Mouse (Mus musculus) limb, embryonic 10.5 days (tissue): ENCODE results near the gene Ubash3a. TPM values are rescaled to one million over a fixed set of nuclear protein-coding genes. Genes with fewer than 3 reads are reported as not detected.
A peak's percentile ranks its signal among the peaks of the same experiment; 100 is the strongest.
"Not testable (repeated sequence)": the region's sequence is repeated elsewhere in the genome, so short reads cannot be mapped to it uniquely, and the experiment has no call there.

ENCODE experiments used
- DNase-seq: peaks from one replicate; pipeline ENCODE4 v3.0.0-alpha.2; 2017; ENCODE audit warnings: low spot score
- H3K27ac ChIP-seq: fragments of 300-500 bp; sonication (generic); 2 replicates; pipeline ENCODE4 v1.5.1; 2016; ENCODE audit warnings: mild to moderate bottlenecking
- H3K27me3 ChIP-seq: fragments of 300-500 bp; sonication (generic); 2 replicates; pipeline ENCODE4 v1.6.1; 2016; ENCODE audit warnings: low read depth, mild to moderate bottlenecking; ENCODE audit not compliant: poor library complexity, severe bottlenecking
- H3K36me3 ChIP-seq: fragments of 300-500 bp; sonication (generic); 2 replicates; pipeline ENCODE4 v1.6.1; 2016; ENCODE audit warnings: mild to moderate bottlenecking, moderate library complexity
- H3K4me1 ChIP-seq: fragments of 300-500 bp; sonication (generic); 2 replicates; pipeline ENCODE4 v1.6.1; 2016
- H3K4me3 ChIP-seq: fragments of 300-500 bp; sonication (generic); 2 replicates; pipeline ENCODE4 v1.5.1; 2016; ENCODE audit warnings: mild to moderate bottlenecking, moderate library complexity
- H3K9me3 ChIP-seq: fragments of 300-500 bp; sonication (generic); replicated peaks from 2 replicates; pipeline ENCODE4 v1.6.1; 2016; ENCODE audit warnings: mild to moderate bottlenecking
- WGBS: fragments of 180-500 bp; shearing (Covaris S2); methylation state at CpG from one replicate; pipeline ENCODE4 v1.1.7; 2016; 5-methylcytosine and 5-hydroxymethylcytosine counted together
- polyA plus RNA-seq: library from polyadenylated mRNA; unstranded; fragments of >200 nt; fragmentation: Nextera tagmentation; extraction: Ambion mirVana; gene quantifications from 2 replicates; pipeline ENCODE4 v1.2.1, GENCODE M21; 2016

Gene Ubash3a
- polyA plus RNA-seq, 1 experiment from 2014 or later, result 0.33 TPM

- Histone ChIP-seq H3K27me3 (no peaks in the 10 kb centered on the region), H3K9me3 (no peaks in the 10 kb centered on the region), H3K36me3 (no peaks in the 10 kb centered on the region), H3K4me3 (no peak overlapping the region), H3K4me1 (peaks cover 20% of the 10 kb centered on the region), H3K27ac (no peak overlapping the region)
- 84% methylated on average over 6 of the region's 6 CpGs for WGBS
- DNase-seq, result no peak
Measured at GRCm38 (mm10) chr17:31267603-31268002, 59.9 kb downstream of the Ubash3a start.

GRCm38 (mm10) chr17:31268016-31268415, 60.3 kb downstream of the Ubash3a start:
- Histone ChIP-seq H3K4me1 (peaks cover 20% of the 10 kb centered on the region), H3K27ac (no peak overlapping the region), H3K9me3 (no peaks in the 10 kb centered on the region), H3K36me3 (no peaks in the 10 kb centered on the region), H3K27me3 (no peaks in the 10 kb centered on the region), H3K4me3 (no peak overlapping the region)
- 82% methylated on average over 1 of the region's 1 CpGs for WGBS
- DNase-seq, result no peak

GRCm38 (mm10) chr17:31269761-31270160, 62.1 kb downstream of the Ubash3a start:
- 76% methylated on average over 2 of the region's 2 CpGs for WGBS
- no peak for DNase-seq

GRCm38 (mm10) chr17:31270246-31270645, 62.6 kb downstream of the Ubash3a start:
- 92% methylated on average over 4 of the region's 4 CpGs for WGBS
- Histone ChIP-seq H3K4me1 (peaks cover 7% of the 10 kb centered on the region), H3K36me3 (no peaks in the 10 kb centered on the region), H3K4me3 (no peak overlapping the region), H3K27ac (no peak overlapping the region), H3K9me3 (no peaks in the 10 kb centered on the region), H3K27me3 (no peaks in the 10 kb centered on the region)
- no peak for DNase-seq

More at GRCm38 (mm10) chr17:31269761-31270160, 62.1 kb downstream of the Ubash3a start:
- Histone ChIP-seq H3K4me1 (peaks cover 12% of the 10 kb centered on the region), H3K9me3 (no peaks in the 10 kb centered on the region), H3K27me3 (no peaks in the 10 kb centered on the region), H3K4me3 (no peak overlapping the region), H3K36me3 (no peaks in the 10 kb centered on the region), H3K27ac (no peak overlapping the region)

GRCm38 (mm10) chr17:31270736-31271135, 63.1 kb downstream of the Ubash3a start:
- H3K27me3 ChIP-seq, H3K4me3 ChIP-seq, H3K27ac ChIP-seq, H3K36me3 ChIP-seq, H3K4me1 ChIP-seq, H3K9me3 ChIP-seq, DNase-seq: not testable (repeated sequence)
- 90% methylated on average over 8 of the region's 8 CpGs for WGBS

GRCm38 (mm10) chr17:31271136-31271851, 63.6 kb downstream of the Ubash3a start:
- WGBS, result 80% methylated on average over 3 of the region's 7 CpGs
- Histone ChIP-seq H3K36me3 (no peaks in the 10 kb centered on the region), H3K9me3 (no peaks in the 10 kb centered on the region), H3K4me3 (no peak overlapping the region), H3K27me3 (peaks cover 5% of the 10 kb centered on the region; the same call in 1 of the 2 replicates), H3K4me1 (peaks cover under 1% of the 10 kb centered on the region; the same call in 1 of the 2 replicates), H3K27ac (no peak overlapping the region)
- DNase-seq, result no peak

GRCm38 (mm10) chr17:31272416-31273165, 64.9 kb downstream of the Ubash3a start:
- Histone ChIP-seq H3K27ac (no peak overlapping the region), H3K4me1 (peaks cover 14% of the 10 kb centered on the region), H3K9me3 (no peaks in the 10 kb centered on the region), H3K27me3 (peaks cover 9% of the 10 kb centered on the region; the same call in 1 of the 2 replicates), H3K4me3 (no peak overlapping the region), H3K36me3 (no peaks in the 10 kb centered on the region)
- WGBS, result 84% methylated on average over 9 of the region's 9 CpGs
- no peak for DNase-seq

GRCm38 (mm10) chr17:31273631-31274030, 66.0 kb downstream of the Ubash3a start:
- no peak for DNase-seq
- peaks cover 9% of the 10 kb centered on the region; the same call in 1 of the 2 replicates for H3K27me3 ChIP-seq
- no peak overlapping the region for H3K27ac ChIP-seq
- no peaks in the 10 kb centered on the region for H3K36me3 ChIP-seq
- no peak overlapping the region for H3K4me3 ChIP-seq
- no peaks in the 10 kb centered on the region for H3K9me3 ChIP-seq
- 92% methylated on average over 8 of the region's 8 CpGs for WGBS
- H3K4me1 ChIP-seq, result peaks cover 15% of the 10 kb centered on the region

GRCm38 (mm10) chr17:31275181-31275580, 67.5 kb downstream of the Ubash3a start:
- WGBS, result 80% methylated on average over 6 of the region's 6 CpGs
- Histone ChIP-seq H3K9me3 (no peaks in the 10 kb centered on the region), H3K4me1 (peaks cover 16% of the 10 kb centered on the region), H3K36me3 (no peaks in the 10 kb centered on the region), H3K27me3 (peaks cover 9% of the 10 kb centered on the region; the same call in 1 of the 2 replicates), H3K4me3 (no peak overlapping the region), H3K27ac (no peak overlapping the region)
- DNase-seq, result no peak

- H3K27ac ChIP-seq, result no peak overlapping the region; the same call in 1 of the 2 replicates
- 23% methylated on average over 9 of the region's 9 CpGs for WGBS
- no peak for DNase-seq
- no peaks in the 10 kb centered on the region for H3K36me3 ChIP-seq
- peak overlapping the region; percentile 55 for H3K4me3 ChIP-seq
- peaks cover 9% of the 10 kb centered on the region; the same call in 1 of the 2 replicates for H3K27me3 ChIP-seq
- H3K4me1 ChIP-seq, result peaks cover 16% of the 10 kb centered on the region
- no peaks in the 10 kb centered on the region for H3K9me3 ChIP-seq
Measured at GRCm38 (mm10) chr17:31276207-31276921, 68.7 kb downstream of the Ubash3a start.

GRCm38 (mm10) chr17:31276922-31277918, 69.5 kb downstream of the Ubash3a start, which contains the start of gene Rsph1:
Rsph1 (minus strand) TSS chr17:31277383.
- 10% methylated on average over 44 of the region's 44 CpGs for WGBS
- H3K27ac ChIP-seq, result peak within 1 kb of the TSS; percentile 37

GRCm38 (mm10) chr17:31277931-31278330, 70.3 kb downstream of the Ubash3a start:
- Histone ChIP-seq H3K4me3 (no peak overlapping the region), H3K27ac (no peak overlapping the region), H3K4me1 (peaks cover 21% of the 10 kb centered on the region), H3K9me3 (no peaks in the 10 kb centered on the region), H3K36me3 (no peaks in the 10 kb centered on the region), H3K27me3 (peaks cover 9% of the 10 kb centered on the region; the same call in 1 of the 2 replicates)
- 83% methylated on average over 4 of the region's 4 CpGs for WGBS
- no peak for DNase-seq

More at GRCm38 (mm10) chr17:31276922-31277918, 69.5 kb downstream of the Ubash3a start, which contains the start of gene Rsph1:
- peak within 1 kb of the TSS; percentile 55 for H3K4me3 ChIP-seq
- no peaks in the 10 kb centered on the region for H3K9me3 ChIP-seq
- peaks cover 9% of the 10 kb centered on the region; the same call in 1 of the 2 replicates for H3K27me3 ChIP-seq
- H3K4me1 ChIP-seq, result peaks cover 16% of the 10 kb centered on the region
- DNase-seq, result peak; percentile 88
- no peaks in the 10 kb centered on the region for H3K36me3 ChIP-seq
